Mouse (Mus musculus) heart, embryonic 12.5 days (tissue): ENCODE data around the gene Man2a1. TPM values are rescaled to one million over a fixed set of nuclear protein-coding genes. Genes with fewer than 3 reads are reported as not detected.

ENCODE experiments used
- ATAC-seq: fragments of 200-750 bp; cut with Nextera tagmentation; 2 replicates; pipeline ENCODE4 v1.8.0; 2017; ENCODE audit warnings: moderate TSS enrichment, moderate library complexity; ENCODE audit not compliant: insufficient number of reproducible peaks, low FRiP score
- H3K27ac ChIP-seq: fragments of 300-500 bp; sonication (generic); 2 replicates; pipeline ENCODE4 v1.5.1; 2016; ENCODE audit warnings: mild to moderate bottlenecking, moderate library complexity; ENCODE audit not compliant: poor library complexity, severe bottlenecking
- H3K27me3 ChIP-seq: fragments of 300-500 bp; sonication (generic); replicated peaks from 2 replicates; pipeline ENCODE4 v1.6.1; 2016; ENCODE audit warnings: mild to moderate bottlenecking, moderate library complexity
- H3K36me3 ChIP-seq: fragments of 300-500 bp; sonication (generic); 2 replicates; pipeline ENCODE4 v1.6.1; 2016; ENCODE audit warnings: mild to moderate bottlenecking, moderate library complexity
- H3K4me1 ChIP-seq: fragments of 300-500 bp; sonication (generic); replicated peaks from 2 replicates; pipeline ENCODE4 v1.6.1; 2016; ENCODE audit warnings: mild to moderate bottlenecking
- H3K4me2 ChIP-seq: fragments of 300-500 bp; sonication (generic); 2 replicates; pipeline ENCODE4 v1.6.1; 2016; ENCODE audit warnings: mild to moderate bottlenecking, moderate library complexity
- H3K4me3 ChIP-seq: fragments of 300-500 bp; sonication (generic); 2 replicates; pipeline ENCODE4 v1.5.1; 2016; ENCODE audit warnings: mild to moderate bottlenecking
- H3K9ac ChIP-seq: fragments of 300-500 bp; sonication (generic); 2 replicates; pipeline ENCODE4 v1.6.1; 2016; ENCODE audit warnings: mild to moderate bottlenecking, moderate library complexity
- H3K9me3 ChIP-seq: fragments of 300-500 bp; sonication (generic); replicated peaks from 2 replicates; pipeline ENCODE4 v1.6.1; 2016; ENCODE audit warnings: mild to moderate bottlenecking, moderate library complexity
- WGBS: fragments of 180-500 bp; shearing (Covaris S2); methylation state at CpG from one replicate; pipeline ENCODE4 v1.1.7; 2016; 5-methylcytosine and 5-hydroxymethylcytosine counted together
- polyA plus RNA-seq: library from polyadenylated mRNA; unstranded; fragments of >200 nt; fragmentation: Nextera tagmentation; extraction: Ambion mirVana; gene quantifications from 2 replicates; pipeline ENCODE4 v1.2.1, GENCODE M21; 2016

The Man2a1 gene
- polyA plus RNA-seq, 1 experiment from 2014 or later, result 5.3 TPM

- peaks cover 42% of the 10 kb centered on the region for H3K36me3 ChIP-seq
- 67% methylated on average over 5 of the region's 5 CpGs for WGBS
- 0 out of 2 replicates have a peak, but pooled peaks cover 6% of the 10 kb centered on the region for H3K27me3 ChIP-seq
- H3K4me3 ChIP-seq, result no peak overlapping the region
- H3K27ac ChIP-seq, result no peak overlapping the region
- H3K4me1 ChIP-seq, result no peaks in the 10 kb centered on the region
- ATAC-seq, result no peak
- H3K4me2 ChIP-seq, result no peak overlapping the region
- no peak overlapping the region for H3K9ac ChIP-seq
- no peaks in the 10 kb centered on the region for H3K9me3 ChIP-seq
These were observed 68.0 kb downstream of the Man2a1 start for GRCm38 (mm10) chr17:64668504-64668903.

- Histone ChIP-seq H3K27me3 (no peaks in the 10 kb centered on the region), H3K4me2 (no peak overlapping the region), H3K9me3 (no peaks in the 10 kb centered on the region), H3K36me3 (peaks cover 39% of the 10 kb centered on the region), H3K9ac (no peak overlapping the region), H3K4me3 (no peak overlapping the region), H3K4me1 (0 out of 2 replicates have a peak, but pooled peaks cover 3% of the 10 kb centered on the region), H3K27ac (no peak overlapping the region)
- 88% methylated on average over 1 of the region's 1 CpGs for WGBS
- no peak for ATAC-seq
These were observed 73.9 kb downstream of the Man2a1 start for GRCm38 (mm10) chr17:64674401-64674800.

- H3K4me2 ChIP-seq, result no peak overlapping the region
- no peak overlapping the region for H3K9ac ChIP-seq
- no peaks in the 10 kb centered on the region for H3K27me3 ChIP-seq
- H3K27ac ChIP-seq, result no peak overlapping the region
- peaks cover 33% of the 10 kb centered on the region for H3K36me3 ChIP-seq
- H3K4me1 ChIP-seq, result 0 out of 2 replicates have a peak, but pooled peaks cover 3% of the 10 kb centered on the region
- no peak overlapping the region for H3K4me3 ChIP-seq
- WGBS, result 76% methylated on average over 6 of the region's 6 CpGs
- no peak for ATAC-seq
- no peaks in the 10 kb centered on the region for H3K9me3 ChIP-seq
These were observed 74.4 kb downstream of the Man2a1 start for GRCm38 (mm10) chr17:64674980-64675379.

GRCm38 (mm10) chr17:64676735-64677469, 76.4 kb downstream of the Man2a1 start:
- H3K27ac ChIP-seq, result no peak overlapping the region
- H3K9me3 ChIP-seq, result no peaks in the 10 kb centered on the region
- ATAC-seq, result 0 out of 2 replicates have a peak, but pooled peaks have one; percentile 42
- H3K4me1 ChIP-seq, result 0 out of 2 replicates have a peak, but pooled peaks cover 3% of the 10 kb centered on the region
- no peak overlapping the region for H3K9ac ChIP-seq
- H3K4me3 ChIP-seq, result no peak overlapping the region
- 56% methylated on average over 10 of the region's 10 CpGs for WGBS
- H3K27me3 ChIP-seq, result no peaks in the 10 kb centered on the region
- H3K36me3 ChIP-seq, result peaks cover 20% of the 10 kb centered on the region
- H3K4me2 ChIP-seq, result no peak overlapping the region

GRCm38 (mm10) chr17:64681461-64681860, 80.9 kb downstream of the Man2a1 start:
- Histone ChIP-seq H3K36me3 (0 out of 2 replicates have a peak, but pooled peaks cover 6% of the 10 kb centered on the region), H3K9ac (no peak overlapping the region), H3K4me1 (0 out of 2 replicates have a peak, but pooled peaks cover 3% of the 10 kb centered on the region), H3K4me3 (no peak overlapping the region), H3K27ac (no peak overlapping the region), H3K4me2 (no peak overlapping the region), H3K9me3 (no peaks in the 10 kb centered on the region), H3K27me3 (no peaks in the 10 kb centered on the region)
- WGBS, result 85% methylated on average over 3 of the region's 3 CpGs
- ATAC-seq, result no peak

- Histone ChIP-seq H3K4me3 (no peak overlapping the region), H3K27ac (no peak overlapping the region), H3K4me1 (0 out of 2 replicates have a peak, but pooled peaks cover 3% of the 10 kb centered on the region), H3K9ac (no peak overlapping the region), H3K36me3 (0 out of 2 replicates have a peak, but pooled peaks cover 6% of the 10 kb centered on the region), H3K9me3 (no peaks in the 10 kb centered on the region), H3K27me3 (no peaks in the 10 kb centered on the region), H3K4me2 (no peak overlapping the region)
- no peak for ATAC-seq
- WGBS, result 71% methylated on average over 2 of the region's 2 CpGs
These were observed 81.4 kb downstream of the Man2a1 start for GRCm38 (mm10) chr17:64681927-64682326.

- Histone ChIP-seq H3K4me3 (no peak overlapping the region), H3K9ac (no peak overlapping the region), H3K4me2 (no peak overlapping the region), H3K27me3 (no peaks in the 10 kb centered on the region), H3K27ac (no peak overlapping the region), H3K36me3 (0 out of 2 replicates have a peak, but pooled peaks cover 6% of the 10 kb centered on the region), H3K4me1 (no peaks in the 10 kb centered on the region), H3K9me3 (no peaks in the 10 kb centered on the region)
- WGBS, result 91% methylated on average over 4 of the region's 4 CpGs
- no peak for ATAC-seq
These were observed 83.6 kb downstream of the Man2a1 start for GRCm38 (mm10) chr17:64684088-64684487.

GRCm38 (mm10) chr17:64685216-64685903, 84.8 kb downstream of the Man2a1 start:
- Histone ChIP-seq H3K27me3 (no peaks in the 10 kb centered on the region), H3K9me3 (peaks cover 7% of the 10 kb centered on the region; the same call in 1 of the 2 replicates), H3K9ac (no peak overlapping the region), H3K27ac (no peak overlapping the region), H3K4me3 (no peak overlapping the region), H3K4me2 (no peak overlapping the region), H3K36me3 (peaks cover 14% of the 10 kb centered on the region), H3K4me1 (no peaks in the 10 kb centered on the region)
- WGBS, result 82% methylated on average over 6 of the region's 6 CpGs
- ATAC-seq, result no peak

GRCm38 (mm10) chr17:64689614-64690013, 89.1 kb downstream of the Man2a1 start:
- H3K36me3 ChIP-seq, result peaks cover 12% of the 10 kb centered on the region
- no peak overlapping the region for H3K4me2 ChIP-seq
- H3K27ac ChIP-seq, result no peak overlapping the region
- no peaks in the 10 kb centered on the region for H3K27me3 ChIP-seq
- no peak overlapping the region for H3K9ac ChIP-seq
- no peak overlapping the region for H3K4me3 ChIP-seq
- no peak for ATAC-seq
- WGBS, result 85% methylated on average over 3 of the region's 3 CpGs
- H3K4me1 ChIP-seq, result no peaks in the 10 kb centered on the region
- H3K9me3 ChIP-seq, result peaks cover 7% of the 10 kb centered on the region; the same call in 1 of the 2 replicates

GRCm38 (mm10) chr17:64697277-64697831, 96.8 kb downstream of the Man2a1 start:
- ATAC-seq, result no peak
- no peaks in the 10 kb centered on the region for H3K9me3 ChIP-seq
- no peak overlapping the region for H3K4me2 ChIP-seq
- H3K27ac ChIP-seq, result no peak overlapping the region
- no peaks in the 10 kb centered on the region for H3K4me1 ChIP-seq
- WGBS, result 83% methylated on average over 10 of the region's 10 CpGs
- H3K4me3 ChIP-seq, result no peak overlapping the region
- peaks cover 6% of the 10 kb centered on the region for H3K36me3 ChIP-seq
- H3K27me3 ChIP-seq, result no peaks in the 10 kb centered on the region
- H3K9ac ChIP-seq, result no peak overlapping the region

- no peaks in the 10 kb centered on the region for H3K4me1 ChIP-seq
- no peak overlapping the region for H3K4me3 ChIP-seq
- WGBS, result 85% methylated on average over 8 of the region's 8 CpGs
These were observed 98.0 kb downstream of the Man2a1 start for GRCm38 (mm10) chr17:64698516-64698915.

More at GRCm38 (mm10) chr17:64698516-64698915, 98.0 kb downstream of the Man2a1 start:
- Histone ChIP-seq H3K27ac (no peak overlapping the region), H3K27me3 (no peaks in the 10 kb centered on the region), H3K9ac (no peak overlapping the region), H3K9me3 (no peaks in the 10 kb centered on the region), H3K36me3 (peaks cover 6% of the 10 kb centered on the region), H3K4me2 (no peak overlapping the region)
- ATAC-seq, result no peak
